In genomic region chr5:24526889-24527230, GRCm38 (mm10) we compare ENCODE assay signal across 8 mouse cellular contexts. TPM values are rescaled to one million over a fixed set of nuclear protein-coding genes. Genes with fewer than 3 reads are reported as not detected.
A peak's percentile ranks its signal among the peaks of the same experiment; 100 is the strongest.
DNase-seq lines count a peak whose midpoint lies in the region; ATAC-seq lines count a peak whose summit lies in the region.

TSS of gene Gbx1 (minus strand) at chr5:24527202.

- no peaks in the 10 kb centered on the region for H3K36me3 ChIP-seq in kidney, embryonic 15.5 days
- no peaks in the 10 kb centered on the region for H3K36me3 ChIP-seq in hindbrain, embryonic 10.5 days
- H3K36me3 ChIP-seq in liver, embryonic 15.5 days (replicated peaks), result no peaks in the 10 kb centered on the region
- no peaks in the 10 kb centered on the region for H3K36me3 ChIP-seq in stomach, embryonic 14.5 days (ENCODE audit: control insufficient read depth, insufficient read depth, low read length)

- no peak within 1 kb of the TSS for H3K27ac ChIP-seq in kidney, embryonic 15.5 days
- H3K27ac ChIP-seq in hindbrain, embryonic 10.5 days, result peak within 1 kb of the TSS; percentile 86
- H3K27ac ChIP-seq in liver, embryonic 15.5 days (replicated peaks), result no peak within 1 kb of the TSS
- H3K27ac ChIP-seq in stomach, embryonic 14.5 days (ENCODE audit: low read length), result no peak within 1 kb of the TSS

- peaks cover 19% of the 10 kb centered on the region for H3K4me1 ChIP-seq in kidney, embryonic 15.5 days
- peaks cover 58% of the 10 kb centered on the region for H3K4me1 ChIP-seq in hindbrain, embryonic 10.5 days (replicated peaks)
- peaks cover 10% of the 10 kb centered on the region for H3K4me1 ChIP-seq in liver, embryonic 15.5 days (replicated peaks)
- peaks cover 7% of the 10 kb centered on the region; the same call in 1 of the 2 replicates for H3K4me1 ChIP-seq in stomach, embryonic 14.5 days (ENCODE audit: control insufficient read depth, insufficient read depth, low read length)

- peak within 1 kb of the TSS; percentile 85 for H3K4me2 ChIP-seq in kidney, embryonic 15.5 days
- H3K4me2 ChIP-seq in liver, embryonic 15.5 days, result peak within 1 kb of the TSS; percentile 52
- H3K4me2 ChIP-seq in stomach, embryonic 14.5 days (replicated peaks; ENCODE audit: low read depth, low read length), result peak within 1 kb of the TSS; percentile 83

- H3K27me3 ChIP-seq in kidney, embryonic 15.5 days, result peaks cover 97% of the 10 kb centered on the region
- H3K27me3 ChIP-seq in hindbrain, embryonic 10.5 days (ENCODE audit: insufficient read depth, poor library complexity, severe bottlenecking), result peaks cover 100% of the 10 kb centered on the region
- H3K27me3 ChIP-seq in liver, embryonic 15.5 days, result peaks cover 99% of the 10 kb centered on the region
- peaks cover 69% of the 10 kb centered on the region for H3K27me3 ChIP-seq in stomach, embryonic 14.5 days (ENCODE audit: control insufficient read depth, insufficient read depth, low read length)

- peak within 1 kb of the TSS; percentile 45 for H3K4me3 ChIP-seq in kidney, embryonic 15.5 days (replicated peaks)
- peak within 1 kb of the TSS; percentile 60 for H3K4me3 ChIP-seq in hindbrain, embryonic 10.5 days
- H3K4me3 ChIP-seq in liver, embryonic 15.5 days (replicated peaks), result peak within 1 kb of the TSS; percentile 36
- H3K4me3 ChIP-seq in stomach, embryonic 14.5 days (ENCODE audit: low read depth, low read length), result peak within 1 kb of the TSS; percentile 35

- under 1% methylated on average over 31 of the region's 49 CpGs for WGBS in kidney, embryonic 15.5 days
- WGBS in hindbrain, embryonic 10.5 days, result under 1% methylated on average over 46 of the region's 49 CpGs
- under 1% methylated on average over 43 of the region's 49 CpGs for WGBS in liver, embryonic 15.5 days (ENCODE audit: insufficient replicate concordance)
- WGBS in stomach, embryonic 14.5 days, result 1% methylated on average over 28 of the region's 49 CpGs

- no peak for ATAC-seq in kidney, embryonic 15.5 days (replicated peaks; ENCODE audit: low FRiP score)
- ATAC-seq in liver, embryonic 15.5 days (ENCODE audit: insufficient read depth), result no peak
- ATAC-seq in stomach, embryonic 14.5 days (ENCODE audit: insufficient number of reproducible peaks, insufficient read depth, low FRiP score, low read depth), result no peak

- peak within 1 kb of the TSS; percentile 26; the same call in 1 of the 2 replicates for H3K9ac ChIP-seq in kidney, embryonic 15.5 days
- no peak within 1 kb of the TSS for H3K9ac ChIP-seq in liver, embryonic 15.5 days
- H3K9ac ChIP-seq in stomach, embryonic 14.5 days (replicated peaks; ENCODE audit: low read depth, low read length), result no peak within 1 kb of the TSS; the same call in 1 of the 2 replicates

- no peak for DNase-seq in kidney, postnatal 25 days
- DNase-seq in embryo, embryonic 10 days (ENCODE audit: low spot score), result peak; percentile 70
- peak; percentile 78 for DNase-seq in hindbrain, embryonic 10.5 days (ENCODE audit: low spot score)
- no peak for DNase-seq in natural killer cell, adult 2 months (ENCODE audit: low spot score in 2 of 2)
- DNase-seq in cerebellum, adult 11 months, result no peak

- no peaks in the 10 kb centered on the region for H3K9me3 ChIP-seq in kidney, embryonic 15.5 days (replicated peaks)
- H3K9me3 ChIP-seq in hindbrain, embryonic 10.5 days, result no peaks in the 10 kb centered on the region
- H3K9me3 ChIP-seq in liver, embryonic 15.5 days (replicated peaks), result no peaks in the 10 kb centered on the region
- H3K9me3 ChIP-seq in stomach, embryonic 14.5 days (ENCODE audit: control insufficient read depth, low read depth, low read length), result no peaks in the 10 kb centered on the region

RNA-seq across cellular contexts. Expression of gene Gbx1, which starts in this region (rescaled TPM):
- 0.04 and 0.10 TPM in 2 replicates for polyA plus RNA-seq in kidney, embryonic 15.5 days (2015; fragmentation: Nextera tagmentation; extraction: Ambion mirVana)
- polyA plus RNA-seq in hindbrain, embryonic 10.5 days (2016; fragmentation: Nextera tagmentation; extraction: Ambion mirVana), result 1.3 and 1.5 TPM in 2 replicates
- polyA plus RNA-seq in liver, embryonic 15.5 days (2015; fragmentation: Nextera tagmentation; extraction: Ambion mirVana), result not detected in 2 replicates
- not detected in 2 replicates for polyA plus RNA-seq in stomach, embryonic 14.5 days (2014; fragmentation: Nextera tagmentation; extraction: Ambion mirVana)

Comparison
In these comparisons a context has a peak if more than half of its experiments do, and no peak if none do; other contexts are left out.
1. DNase-seq: peak in embryo, embryonic 10 days (single experiment) and hindbrain, embryonic 10.5 days (single experiment); none in kidney, postnatal 25 days (0 of 2), natural killer cell, adult 2 months (0 of 2) and cerebellum, adult 11 months (single experiment).
2. Peak in every context shown above with its lines, with median percentiles within 50 percentile points of each other: H3K4me2 ChIP-seq and H3K4me3 ChIP-seq.